Mouse (Mus musculus) heart, postnatal 0 days (tissue): ENCODE results near the gene Zfand3.

Source experiments
- CTCF ChIP-seq: IDR thresholded peaks from 2 replicates; pipeline ENCODE4 v1.5.1; 2016; ENCODE audit warnings: antibody characterized with exemption, control low read depth, low read depth
- EP300 ChIP-seq: IDR thresholded peaks from 2 replicates; pipeline ENCODE4 v1.6.1; 2016; ENCODE audit warnings: antibody characterized with exemption, low read depth

DNA sequence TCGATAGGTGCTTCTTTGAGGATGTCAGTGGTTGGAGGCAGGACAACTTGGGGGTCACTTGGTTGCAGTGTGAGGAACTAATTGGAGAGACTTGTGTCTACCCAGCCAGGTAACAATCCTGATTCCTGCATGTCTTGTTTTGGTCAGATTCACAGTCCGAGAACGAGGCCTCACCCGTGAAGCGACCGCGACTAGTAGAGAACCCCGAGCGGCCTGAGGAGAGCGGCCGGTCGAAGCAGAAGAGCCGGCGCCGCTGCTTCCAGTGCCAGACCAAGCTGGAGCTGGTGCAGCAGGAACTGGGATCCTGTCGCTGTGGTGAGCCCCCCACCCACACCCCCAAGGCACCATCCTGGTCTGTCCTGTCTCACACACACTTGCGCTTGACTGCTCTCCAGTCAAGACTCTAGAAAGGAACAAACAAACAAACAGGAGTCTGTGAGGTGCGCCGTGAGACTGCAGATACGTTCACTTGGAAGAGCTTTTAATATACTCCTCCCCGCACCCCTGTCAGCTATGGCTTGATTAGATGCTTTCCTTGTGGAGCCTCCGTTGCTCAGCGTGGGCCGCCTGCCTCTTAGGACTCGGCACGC is 188.0 kb downstream of the Zfand3 start:
- no peak for TF ChIP-seq CTCF
- TF ChIP-seq EP300, result no peak
